Mouse (Mus musculus) ovary, postnatal 36 days (tissue): ENCODE results near the gene Grm4.

Experiments used
- DNase-seq: peaks from one replicate; pipeline ENCODE4 v3.0.0; 2022; ENCODE audit warnings: low spot score, mixed read lengths

Gene Grm4

DNA sequence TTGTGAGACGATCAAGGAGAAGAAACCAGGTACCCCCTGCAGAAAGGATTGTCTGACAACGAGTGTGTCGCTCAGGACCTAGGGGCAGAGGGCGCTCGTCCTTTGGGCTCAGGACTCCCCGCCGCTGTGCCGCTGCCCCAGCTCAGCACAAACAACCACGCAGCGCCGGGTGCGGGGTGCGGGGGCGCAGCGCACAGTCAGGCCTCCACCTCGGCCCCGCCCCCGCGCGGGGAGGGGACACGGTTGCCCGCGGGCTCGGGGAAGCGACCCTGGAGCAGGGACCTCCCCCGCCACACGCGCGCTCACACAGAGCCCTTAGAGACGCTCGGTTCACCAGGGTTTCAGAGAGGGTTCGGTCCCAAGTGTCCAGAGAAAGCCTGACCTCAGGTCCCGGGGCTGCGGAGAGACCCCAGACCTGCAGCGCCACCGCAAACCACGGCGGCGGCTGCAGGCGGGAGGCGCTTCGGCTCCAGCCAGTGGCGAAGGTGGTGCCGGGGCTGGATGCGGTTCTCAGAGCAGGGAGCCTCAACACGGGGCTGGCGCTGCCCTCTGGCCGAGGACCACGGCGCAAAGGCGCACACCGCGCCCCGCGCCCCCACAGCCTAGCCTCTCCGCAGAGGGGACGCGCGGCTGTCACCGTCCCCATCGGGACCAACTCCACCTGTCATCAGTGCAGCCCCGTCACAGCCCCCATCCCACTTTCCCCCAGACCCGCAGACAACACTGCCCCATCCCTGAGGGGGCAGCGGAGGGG lies 9.2 kb downstream of the Grm4 start:
- no peak for DNase-seq

DNA sequence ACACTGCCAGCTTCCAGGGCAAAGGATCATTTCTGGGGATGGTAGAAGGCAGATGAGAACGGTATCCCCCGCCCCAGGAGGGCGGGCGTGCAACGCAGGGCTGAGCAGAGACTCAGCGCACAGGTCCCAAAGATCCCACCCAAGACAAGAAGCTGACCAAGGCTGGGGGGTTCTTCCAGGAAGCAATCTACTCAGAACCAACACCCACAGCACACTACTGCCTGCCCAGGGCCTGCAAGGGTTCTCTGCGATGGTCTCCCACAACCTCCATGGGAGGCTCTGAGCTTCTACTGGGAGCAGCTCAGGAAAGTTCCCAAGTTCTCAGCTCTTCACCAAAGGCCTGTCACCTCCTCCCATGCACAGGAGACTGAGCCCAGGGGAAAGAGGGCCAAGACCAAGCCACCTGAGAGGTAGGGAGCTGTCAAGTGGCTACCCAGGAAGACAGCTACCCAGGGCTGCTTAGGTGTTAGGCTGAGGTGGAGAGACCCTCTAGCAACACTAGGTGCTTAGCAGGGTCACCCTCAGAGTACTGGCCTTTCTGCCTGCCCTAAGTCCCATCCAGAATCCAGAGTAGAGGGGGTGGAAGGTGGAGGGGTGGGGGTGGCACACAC lies 10.0 kb downstream of the Grm4 start:
- DNase-seq = no peak

- no peak for DNase-seq
Observed at GRCm38 (mm10) chr17:27510258-27511124, 10.7 kb downstream of the Grm4 start.

DNA sequence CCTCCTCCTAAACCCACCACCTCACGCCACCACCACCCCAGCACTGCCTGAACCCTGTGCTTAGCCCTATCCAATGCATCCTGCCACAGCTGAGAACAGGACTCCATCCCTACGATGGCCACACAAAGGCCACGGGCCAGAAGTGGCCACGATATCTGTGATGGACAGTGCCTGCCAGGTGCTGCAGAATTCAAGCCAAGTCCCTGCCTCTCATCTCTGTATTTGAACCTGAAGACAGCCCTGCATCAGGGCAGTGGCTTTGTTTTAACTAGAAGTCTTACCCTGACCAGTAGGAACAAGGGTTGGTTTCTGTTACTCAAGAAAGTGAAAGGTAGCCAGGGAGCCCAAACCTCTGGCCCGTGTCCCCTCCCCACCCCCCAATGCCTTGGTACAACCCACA lies 12.1 kb downstream of the Grm4 start:
- DNase-seq = no peak

DNA sequence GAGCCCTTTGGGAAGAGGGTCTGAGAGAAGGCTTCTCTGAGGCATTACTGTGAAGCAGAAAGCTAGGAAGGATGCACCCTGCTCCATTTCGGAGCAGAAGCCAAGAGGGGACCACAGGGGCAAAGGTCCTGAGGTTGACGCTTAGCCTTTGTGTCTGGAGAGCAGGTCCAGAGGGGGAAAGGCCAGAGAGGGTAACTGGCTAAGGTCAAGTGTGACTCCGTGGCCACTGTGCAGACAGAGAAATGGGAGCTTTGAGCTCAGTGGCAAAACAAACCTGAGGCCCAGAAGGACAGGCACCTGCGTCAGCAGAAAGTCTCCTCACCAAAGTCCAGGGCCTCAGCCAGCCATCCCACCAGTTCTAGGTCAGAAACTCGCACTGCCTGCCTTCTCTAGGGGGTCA lies 12.7 kb downstream of the Grm4 start:
- DNase-seq = no peak

DNA sequence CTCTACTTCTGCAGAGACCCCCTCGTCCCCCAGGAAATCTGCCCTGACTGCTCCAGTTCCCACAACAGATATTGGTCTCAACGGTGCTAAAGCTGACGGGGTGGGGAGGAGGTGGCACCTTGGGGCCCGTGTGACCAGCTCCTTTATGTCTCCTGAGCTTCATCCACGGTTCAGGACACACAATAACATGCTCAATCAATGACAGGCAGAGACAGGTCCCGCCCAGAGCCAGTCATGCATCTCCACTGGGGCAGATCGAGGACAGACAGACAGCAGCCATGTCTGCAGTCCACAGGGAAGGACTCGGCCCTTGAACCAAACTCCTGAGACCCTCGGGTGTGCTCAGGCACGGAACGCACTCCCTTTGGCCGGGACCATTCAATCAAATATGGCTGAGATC lies 13.2 kb downstream of the Grm4 start:
- no peak for DNase-seq

- no peak for DNase-seq
Observed at GRCm38 (mm10) chr17:27507591-27507945, 13.6 kb downstream of the Grm4 start.

- DNase-seq = no peak
Observed at GRCm38 (mm10) chr17:27506871-27507590, 14.2 kb downstream of the Grm4 start.

DNA sequence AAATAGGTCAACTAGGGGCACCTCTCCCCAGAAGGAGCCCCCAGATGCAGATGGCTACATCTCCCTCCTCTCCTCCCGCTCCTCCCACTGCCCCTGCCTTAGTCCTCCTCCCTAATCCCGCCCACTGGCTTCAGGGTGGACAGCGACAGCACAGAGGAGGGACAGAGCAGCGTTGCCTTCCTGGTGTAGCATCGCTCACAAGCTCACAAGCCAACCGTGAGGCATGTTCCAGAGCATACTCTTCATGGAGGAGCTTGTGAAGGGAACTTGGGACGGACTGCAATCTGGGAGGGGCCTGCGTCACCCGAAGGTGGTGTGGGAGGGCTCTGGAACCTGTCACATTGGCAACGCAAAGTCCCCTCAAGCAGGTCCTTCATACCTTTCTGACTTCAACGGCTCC lies 14.8 kb downstream of the Grm4 start:
- DNase-seq = no peak

DNA sequence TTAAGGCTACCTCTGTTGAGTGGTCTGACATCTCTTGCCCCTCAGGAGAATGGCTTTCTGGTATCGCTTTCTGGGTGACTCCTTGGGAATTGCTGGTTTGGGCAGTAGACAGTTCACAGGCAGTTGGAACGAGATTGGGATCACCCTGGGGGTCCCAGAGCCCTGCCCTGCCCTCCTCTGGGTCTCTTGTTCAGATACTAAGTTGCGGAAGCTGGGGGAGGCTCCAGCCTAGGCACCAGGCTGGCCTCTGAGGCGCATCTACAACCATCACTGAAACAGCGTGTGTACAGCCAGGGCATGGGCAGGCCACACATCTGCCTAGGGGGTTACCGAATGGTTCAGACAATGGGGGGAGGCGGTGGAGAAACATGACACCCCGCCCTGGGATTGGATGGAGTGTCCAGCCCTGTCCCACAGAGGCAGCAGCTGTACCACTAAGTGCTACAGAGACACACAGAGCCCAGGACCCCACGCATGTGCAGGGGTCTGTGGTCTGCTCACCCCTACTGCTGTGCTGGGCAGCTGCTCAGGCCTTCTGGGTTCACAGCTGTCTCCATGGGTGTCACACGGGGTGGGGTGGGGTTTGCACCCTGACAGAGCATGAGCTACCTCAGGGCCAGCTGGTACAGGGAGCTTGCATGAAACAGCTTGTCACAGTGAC lies 15.9 kb downstream of the Grm4 start:
- DNase-seq = no peak

GRCm38 (mm10) chr17:27503869-27504268 lies 17.3 kb downstream of the Grm4 start:
- DNase-seq = no peak

GRCm38 (mm10) chr17:27502736-27503445 lies 18.3 kb downstream of the Grm4 start:
- no peak for DNase-seq

GRCm38 (mm10) chr17:27502288-27502687 lies 18.9 kb downstream of the Grm4 start:
- no peak for DNase-seq

- DNase-seq = no peak
Observed at GRCm38 (mm10) chr17:27501331-27502251, 19.6 kb downstream of the Grm4 start.

DNA sequence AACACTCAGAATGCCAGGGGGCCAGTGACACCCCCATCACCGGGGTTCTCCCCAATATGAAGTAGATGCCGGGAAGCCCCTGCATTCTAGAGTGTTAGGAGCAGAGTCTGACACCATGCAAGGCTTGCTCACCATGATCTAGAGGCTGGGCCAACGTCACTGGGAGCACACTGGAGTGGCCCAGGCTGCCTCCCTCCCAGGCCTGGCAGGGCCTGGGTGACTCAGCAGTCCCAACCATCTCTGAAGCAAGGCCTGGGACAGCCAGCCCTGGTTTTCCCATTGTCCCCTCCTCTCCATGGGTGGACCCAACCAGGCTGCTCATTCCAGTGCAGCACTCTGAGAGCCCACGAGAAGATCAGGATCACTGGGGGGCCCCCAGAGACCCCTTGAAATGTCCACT lies 20.4 kb downstream of the Grm4 start:
- no peak for DNase-seq

- no peak for DNase-seq
Observed at GRCm38 (mm10) chr17:27499080-27499479, 22.1 kb downstream of the Grm4 start.

GRCm38 (mm10) chr17:27497798-27498197 lies 23.4 kb downstream of the Grm4 start:
- no peak for DNase-seq

DNA sequence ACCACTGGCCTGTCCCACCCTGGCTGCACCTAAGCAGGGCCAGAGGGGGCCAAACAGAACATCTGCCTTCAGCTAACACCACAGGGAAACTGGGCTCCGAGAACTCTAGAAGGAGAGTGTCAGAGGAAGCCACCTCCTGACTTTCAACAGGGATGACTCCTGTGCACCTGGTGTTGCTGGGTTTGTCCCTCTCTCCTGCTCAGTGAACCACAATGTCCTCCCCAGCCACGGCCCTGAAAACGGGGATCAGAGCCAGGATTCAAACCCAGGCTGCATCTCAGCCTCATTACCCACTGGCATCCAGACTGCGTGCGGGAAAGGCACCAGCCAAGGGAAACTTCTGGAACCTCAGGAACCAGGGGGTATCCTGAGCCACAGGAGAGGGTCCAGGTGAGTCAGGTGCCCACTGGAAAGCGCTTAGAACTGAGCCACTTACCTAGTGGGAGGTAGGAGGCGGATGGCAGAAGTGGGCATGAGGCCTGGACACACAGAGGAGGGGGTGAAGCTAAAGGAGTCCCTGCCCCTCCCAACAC lies 26.1 kb downstream of the Grm4 start:
- DNase-seq = no peak

GRCm38 (mm10) chr17:27493969-27494368 lies 27.2 kb downstream of the Grm4 start:
- DNase-seq = no peak

- DNase-seq = no peak
Observed at GRCm38 (mm10) chr17:27493389-27493788, 27.8 kb downstream of the Grm4 start.
